Mouse (Mus musculus) liver, adult 2 months (tissue): Measurements from ENCODE around the gene Fam90a1a.

Experiments used
- CTCF ChIP-seq: fragments of 200-500 bp; IDR thresholded peaks from 2 replicates; pipeline ENCODE4 v1.5.1; 2011; ENCODE audit warnings: low read depth, low read length, control low read depth
- POLR2A ChIP-seq: fragments of 200-500 bp; IDR thresholded peaks from 2 replicates; pipeline ENCODE4 v1.6.1; 2011; ENCODE audit warnings: low read length, control low read depth; ENCODE audit not compliant: insufficient read depth; ENCODE audit errors: extremely low read depth

GRCm38 (mm10) chr8:21932610-21933009, 25.9 kb upstream of the Fam90a1a start, which contains the start of gene Defb15:
- no peak for TF ChIP-seq POLR2A
- no peak for TF ChIP-seq CTCF
